Mouse (Mus musculus) gastrocnemius, postnatal 4 days (tissue): ENCODE data around the gene Pigm. TPM values are rescaled to one million over a fixed set of nuclear protein-coding genes. Genes with fewer than 3 reads are reported as not detected.
A peak's percentile ranks its signal among the peaks of the same experiment; 100 is the strongest.

Experiments used
- DNase-seq, 2 experiments: peaks; one replicate each; pipeline ENCODE4 v3.0.0; 2021 to 2022; ENCODE audit warnings: low spot score in 2 of 2, mixed read lengths in 2 of 2
- total RNA-seq, 2 experiments: library from RNA; stranded (reverse); gene quantifications; 2 replicates each; pipeline ENCODE4 v1.2.3; 2021

The Pigm gene
- total RNA-seq, 2 experiments from 2014 or later, result 7.7 to 9.7 TPM

- peak; percentile 38 to 68 for DNase-seq
Measured at GRCm38 (mm10) chr1:172410806-172411205, 34.5 kb downstream of the Pigm start.

GRCm38 (mm10) chr1:172412204-172412603, 35.9 kb downstream of the Pigm start:
- DNase-seq, result peak; percentile 69 to 82

GRCm38 (mm10) chr1:172413491-172414230, 37.3 kb downstream of the Pigm start:
- no peak for DNase-seq

GRCm38 (mm10) chr1:172414231-172414585, 37.9 kb downstream of the Pigm start:
- no peak for DNase-seq

GRCm38 (mm10) chr1:172415061-172415460, 38.7 kb downstream of the Pigm start:
- no peak for DNase-seq

- no peak for DNase-seq
Measured at GRCm38 (mm10) chr1:172418173-172418572, 41.8 kb downstream of the Pigm start.

GRCm38 (mm10) chr1:172418642-172419041, 42.3 kb downstream of the Pigm start:
- DNase-seq, result no peak

GRCm38 (mm10) chr1:172420181-172420580, 43.8 kb downstream of the Pigm start:
- no peak for DNase-seq

- no peak for DNase-seq
Measured at GRCm38 (mm10) chr1:172423393-172423792, 47.0 kb downstream of the Pigm start.

- DNase-seq, result no peak
Measured at GRCm38 (mm10) chr1:172426419-172426818, 50.1 kb downstream of the Pigm start.

- DNase-seq, result no peak
Measured at GRCm38 (mm10) chr1:172427841-172428240, 51.5 kb downstream of the Pigm start.

- DNase-seq, result no peak
Measured at GRCm38 (mm10) chr1:172428614-172429013, 52.3 kb downstream of the Pigm start.

GRCm38 (mm10) chr1:172430731-172431220, 54.4 kb downstream of the Pigm start:
- no peak for DNase-seq

- DNase-seq, result peak in 1 of 2 experiments; percentile 58
Measured at GRCm38 (mm10) chr1:172431836-172432586, 55.7 kb downstream of the Pigm start.

GRCm38 (mm10) chr1:172432587-172432955, 56.2 kb downstream of the Pigm start:
- DNase-seq, result no peak

- DNase-seq, result no peak
Measured at GRCm38 (mm10) chr1:172433012-172433850, 56.9 kb downstream of the Pigm start.

Other genes with a start within 250 kb of the Pigm start
- 100 to 1,000 TPM; 130 to 147 TPM for gene Pex19, start 249.8 kb upstream of the Pigm start, total RNA-seq
- gene Dcaf8, start 228.5 kb upstream of the Pigm start, total RNA-seq, result 100 to 1,000 TPM; 139 to 169 TPM
- 100 to 1,000 TPM; 113 TPM for gene Pea15a, start 169.7 kb upstream of the Pigm start, total RNA-seq
- gene Casq1, start 156.7 kb upstream of the Pigm start, total RNA-seq, result 1,000 to 10,000 TPM; 2,015 to 2,024 TPM
- under 1 TPM; 0.17 to 0.18 TPM for gene Atp1a4, start 118.1 kb upstream of the Pigm start, total RNA-seq
- 10 to 100 TPM; 24.8 to 26.9 TPM for gene Igsf8, start 114.9 kb upstream of the Pigm start, total RNA-seq
- gene Atp1a2, start 78.5 kb upstream of the Pigm start, total RNA-seq, result 100 to 1,000 TPM; 454 to 465 TPM
- not detected for gene Kcnj9, start 47.2 kb upstream of the Pigm start, total RNA-seq
- 1 to 10 TPM; 2.2 to 2.3 TPM for gene Kcnj10, start 35.3 kb upstream of the Pigm start, total RNA-seq
- gene Slamf9, start 98.8 kb downstream of the Pigm start, total RNA-seq, result under 1 TPM; 0.47 to 0.56 TPM
- 1 to 10 TPM; 1.7 to 2.3 TPM for gene Igsf9, start 105.2 kb downstream of the Pigm start, total RNA-seq
- gene Tagln2, start 123.5 kb downstream of the Pigm start, total RNA-seq, result 100 to 1,000 TPM; 146 to 158 TPM
- 1 to 10 TPM; 1.3 to 1.8 TPM for gene Cfap45, start 144.3 kb downstream of the Pigm start, total RNA-seq
- not detected for gene Vsig8, start 179.4 kb downstream of the Pigm start, total RNA-seq
- gene Slamf8, start 214.0 kb downstream of the Pigm start, total RNA-seq, result under 1 TPM in 1 of 2 experiments, not detected in 1; 0.17 TPM
- not detected for gene Fcrl6, start 226.0 kb downstream of the Pigm start, total RNA-seq